Comparison of ENCODE assay signal across 19 mouse cellular contexts in genomic region chr9:41222346-41223015, GRCm38 (mm10).
DNase-seq lines count a peak whose midpoint lies in the region; ATAC-seq and TF ChIP-seq lines count a peak whose summit lies in the region.
"Had no signal": no experiment of that assay in that cellular context is flagged by ENCODE, and none has a peak within 500 bp of the region (broad histone marks: within the 10 kb centered on the region; RNA-seq: fewer than 3 reads in every experiment).

No protein-coding gene starts in this region.

- H3K9me3 ChIP-seq in stomach, embryonic 14.5 days (ENCODE audit: control insufficient read depth, low read depth, low read length): no peaks in the 10 kb centered on the region
- no peaks in the 10 kb centered on the region for H3K9me3 ChIP-seq in stomach, postnatal 0 days (ENCODE audit: control insufficient read depth, low read length)
- H3K9me3 ChIP-seq in limb, embryonic 11.5 days (ENCODE audit: control insufficient read depth, low read length): no peaks in the 10 kb centered on the region; the same call in 1 of the 2 replicates
- no peaks in the 10 kb centered on the region for H3K9me3 ChIP-seq in midbrain, postnatal 0 days (ENCODE audit: low read length)
- H3K9me3 ChIP-seq: forebrain, embryonic 15.5 days; hindbrain, embryonic 15.5 days had no signal

- intact Hi-C loops in heart, postnatal 10 days (cut with DNase I): loop anchor here (10.0 kb wide), 1 partner anchor 1022 kb away; no protein-coding TSS in a partner anchor

- ATAC-seq in stomach, embryonic 14.5 days (ENCODE audit: insufficient number of reproducible peaks, insufficient read depth, low FRiP score, low read depth): no peak
- ATAC-seq in stomach, postnatal 0 days (ENCODE audit: low FRiP score, low TSS enrichment): no peak
- no peak for ATAC-seq in limb, embryonic 11.5 days (ENCODE audit: insufficient number of reproducible peaks, low FRiP score, low TSS enrichment, low read depth)
- no peak for ATAC-seq in midbrain, postnatal 0 days (ENCODE audit: low FRiP score)
- ATAC-seq: forebrain, embryonic 15.5 days; inflammation-experienced regulatory T-cells, adult 6 months; Patski had no signal

- TF ChIP-seq EP300 in stomach, postnatal 0 days (optimal IDR thresholded peaks at IDR 0.05): no peak

- H3K4me3 ChIP-seq in stomach, embryonic 14.5 days (ENCODE audit: low read depth, low read length): no peak overlapping the region
- no peak overlapping the region for H3K4me3 ChIP-seq in stomach, postnatal 0 days (ENCODE audit: low read depth, low read length)
- no peak overlapping the region for H3K4me3 ChIP-seq in limb, embryonic 11.5 days (ENCODE audit: low read depth, low read length)
- H3K4me3 ChIP-seq in midbrain, postnatal 0 days (ENCODE audit: low read depth, low read length): no peak overlapping the region
- H3K4me3 ChIP-seq: forebrain, embryonic 15.5 days; gastrocnemius, adult 2 months; hindbrain, embryonic 15.5 days had no signal

- H3K36me3 ChIP-seq in stomach, embryonic 14.5 days (ENCODE audit: control insufficient read depth, insufficient read depth, low read length): no peaks in the 10 kb centered on the region
- no peaks in the 10 kb centered on the region for H3K36me3 ChIP-seq in stomach, postnatal 0 days (ENCODE audit: control insufficient read depth, insufficient read depth, low read length)
- no peaks in the 10 kb centered on the region for H3K36me3 ChIP-seq in limb, embryonic 11.5 days (ENCODE audit: control insufficient read depth, insufficient read depth, low read length)
- no peaks in the 10 kb centered on the region for H3K36me3 ChIP-seq in midbrain, postnatal 0 days (ENCODE audit: insufficient read depth, low read length)
- H3K36me3 ChIP-seq: forebrain, embryonic 15.5 days; hindbrain, embryonic 15.5 days had no signal

- no peak overlapping the region for H3K4me2 ChIP-seq in stomach, embryonic 14.5 days (replicated peaks; ENCODE audit: low read depth, low read length)
- H3K4me2 ChIP-seq in stomach, postnatal 0 days (replicated peaks; ENCODE audit: low read depth): no peak overlapping the region
- no peak overlapping the region for H3K4me2 ChIP-seq in limb, embryonic 11.5 days (ENCODE audit: low read depth, severe bottlenecking)
- no peak overlapping the region for H3K4me2 ChIP-seq in midbrain, postnatal 0 days (ENCODE audit: low read depth, low read length, poor library complexity, severe bottlenecking)
- H3K4me2 ChIP-seq: forebrain, embryonic 15.5 days; hindbrain, embryonic 15.5 days had no signal

- no peaks in the 10 kb centered on the region for H3K27me3 ChIP-seq in stomach, embryonic 14.5 days (ENCODE audit: control insufficient read depth, insufficient read depth, low read length)
- H3K27me3 ChIP-seq in stomach, postnatal 0 days (ENCODE audit: control insufficient read depth, insufficient read depth, low read length): no peaks in the 10 kb centered on the region
- no peaks in the 10 kb centered on the region for H3K27me3 ChIP-seq in limb, embryonic 11.5 days (ENCODE audit: control insufficient read depth, insufficient read depth, low read length)
- H3K27me3 ChIP-seq in midbrain, postnatal 0 days (ENCODE audit: insufficient read depth, low read length): no peaks in the 10 kb centered on the region
- H3K27me3 ChIP-seq: forebrain, embryonic 15.5 days; hindbrain, embryonic 15.5 days; Patski had no signal

- TF ChIP-seq CTCF in stomach, postnatal 0 days (IDR thresholded peaks at IDR 0.05; ENCODE audit: low read depth): no peak
- no peak for TF ChIP-seq CTCF in midbrain, postnatal 0 days (IDR thresholded peaks at IDR 0.05)

- DNase-seq in heart, adult 11 months: peak; percentile 65
- DNase-seq in heart, postnatal 10 days: no peak
- DNase-seq in stomach, postnatal 0 days (ENCODE audit: low spot score): no peak
- no peak for DNase-seq in limb, embryonic 11.5 days (ENCODE audit: low spot score)
- DNase-seq in natural killer cell, adult 2 months (ENCODE audit: low spot score in 2 of 2): peak; percentile 61 to 78
- no peak for DNase-seq in right cerebral cortex, postnatal 36 days (ENCODE audit: low spot score in 2 of 2)
- DNase-seq in midbrain, postnatal 0 days (ENCODE audit: low spot score): no peak
- DNase-seq: adrenal gland, adult 8-10 months; adrenal gland, postnatal 36 days; cerebellum, adult 2 months; cerebellum, postnatal 10 days; gastrocnemius, adult 2 months; gastrocnemius, postnatal 25 days; heart, postnatal 14 days had no signal

- H3K27ac ChIP-seq in stomach, embryonic 14.5 days (ENCODE audit: low read length): peak overlapping the region; percentile 21; the same call in 1 of the 2 replicates
- H3K27ac ChIP-seq in stomach, postnatal 0 days (replicated peaks): no peak overlapping the region
- H3K27ac ChIP-seq in limb, embryonic 11.5 days (replicated peaks; ENCODE audit: low read depth, low read length): peak overlapping the region; percentile 24; the same call in 1 of the 2 replicates
- no peak overlapping the region for H3K27ac ChIP-seq in midbrain, postnatal 0 days (ENCODE audit: low read depth, low read length)
- H3K27ac ChIP-seq: forebrain, embryonic 15.5 days; gastrocnemius, adult 2 months; hindbrain, embryonic 15.5 days had no signal

- H3K9ac ChIP-seq in stomach, embryonic 14.5 days (replicated peaks; ENCODE audit: low read depth, low read length): no peak overlapping the region
- no peak overlapping the region for H3K9ac ChIP-seq in stomach, postnatal 0 days (ENCODE audit: low read length)
- H3K9ac ChIP-seq in limb, embryonic 11.5 days (ENCODE audit: low read length): no peak overlapping the region
- H3K9ac ChIP-seq in midbrain, postnatal 0 days (replicated peaks; ENCODE audit: low read length, poor library complexity, severe bottlenecking): no peak overlapping the region
- H3K9ac ChIP-seq: forebrain, embryonic 15.5 days; hindbrain, embryonic 15.5 days had no signal

- WGBS in stomach, embryonic 14.5 days: 63% methylated on average over 16 of the region's 16 CpGs
- 73% methylated on average over 16 of the region's 16 CpGs for WGBS in stomach, postnatal 0 days
- WGBS in limb, embryonic 11.5 days: 85% methylated on average over 16 of the region's 16 CpGs
- WGBS in midbrain, postnatal 0 days: 95% methylated on average over 16 of the region's 16 CpGs

- peaks cover 13% of the 10 kb centered on the region; the same call in 1 of the 2 replicates for H3K4me1 ChIP-seq in stomach, embryonic 14.5 days (ENCODE audit: control insufficient read depth, insufficient read depth, low read length)
- 0 out of 2 replicates have a peak, but pooled peaks cover 2% of the 10 kb centered on the region for H3K4me1 ChIP-seq in stomach, postnatal 0 days (replicated peaks; ENCODE audit: control insufficient read depth, insufficient read depth)
- H3K4me1 ChIP-seq in limb, embryonic 11.5 days (ENCODE audit: control insufficient read depth, insufficient read depth, low read length): peaks cover 2% of the 10 kb centered on the region; the same call in 1 of the 2 replicates
- no peaks in the 10 kb centered on the region for H3K4me1 ChIP-seq in midbrain, postnatal 0 days (ENCODE audit: insufficient read depth, low read length)
- H3K4me1 ChIP-seq: hindbrain, embryonic 15.5 days had no signal

Comparison
In these comparisons a context has a peak if more than half of its experiments do, and no peak if none do; other contexts are left out.
1. DNase-seq: peak in heart, adult 11 months (single experiment) and natural killer cell, adult 2 months (2 of 2); none in heart, postnatal 10 days (0 of 2), stomach, postnatal 0 days (single experiment), limb, embryonic 11.5 days (single experiment), right cerebral cortex, postnatal 36 days (0 of 2) and midbrain, postnatal 0 days (single experiment).
2. H3K27ac ChIP-seq: peak in stomach, embryonic 14.5 days (single experiment) and limb, embryonic 11.5 days (single experiment); none in stomach, postnatal 0 days (single experiment) and midbrain, postnatal 0 days (single experiment).